Mouse (Mus musculus): ENCODE measurements at regions not wholly inside any gene's neighbourhood (a gene's known extent, or its start where the extent isn't known, plus 50 kb on each side); places are given as distances from the start of the nearest gene placed in this dataset.

DNA sequence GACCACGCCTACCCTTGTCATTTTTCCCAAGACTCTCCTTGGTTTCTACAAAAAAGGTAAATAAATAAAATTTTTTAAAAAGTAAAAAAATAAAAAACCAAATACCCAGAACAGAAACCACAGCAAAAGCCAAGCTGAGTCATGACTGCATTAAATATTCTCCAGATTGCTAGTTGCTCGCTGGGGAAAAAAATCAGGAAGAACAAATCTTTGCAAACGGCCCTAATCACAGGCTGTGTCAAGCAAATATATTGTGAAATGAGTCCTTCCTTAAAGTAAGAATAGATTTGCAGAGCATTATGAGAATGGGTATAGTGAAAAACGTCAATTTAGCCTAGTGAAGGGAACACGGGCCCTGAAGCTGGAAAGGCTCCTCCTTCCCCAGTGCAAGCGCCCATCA, 86.6 kb upstream of the Pitrm1 start:
- H3ac ChIP-seq (ENCODE audit: control insufficient read depth, insufficient read length), result no peak overlapping the region
- no peaks in the 10 kb centered on the region for H3K79me2 ChIP-seq (ENCODE audit: control insufficient read depth, insufficient read depth)
- H3K27me3 ChIP-seq (ENCODE audit: control insufficient read depth, insufficient read depth, insufficient read length), result no peaks in the 10 kb centered on the region
- TF ChIP-seq MYOG (IDR thresholded peaks at IDR 0.05; ENCODE audit: control insufficient read depth in 1 of 3, insufficient read depth in 1 of 3, insufficient read length in 2 of 3, low read depth in 2 of 3), result no peak
- no peak for TF ChIP-seq REST (IDR thresholded peaks at IDR 0.05; ENCODE audit: insufficient read depth, insufficient read length)
- no peak for TF ChIP-seq POLR2AphosphoS2 (IDR thresholded peaks at IDR 0.05; ENCODE audit: insufficient read length, low read depth)
- no peak for TF ChIP-seq TCF3 (IDR thresholded peaks at IDR 0.05; ENCODE audit: insufficient read length, low read depth)
- no peak for TF ChIP-seq CEBPB (IDR thresholded peaks at IDR 0.05; ENCODE audit: insufficient read depth, poor library complexity, severe bottlenecking)
- no peak for TF ChIP-seq E2F4 (IDR thresholded peaks at IDR 0.05; ENCODE audit: insufficient read depth)
- no peak for TF ChIP-seq USF1 (IDR thresholded peaks at IDR 0.05; ENCODE audit: low read depth)
- TF ChIP-seq MYOD1 (IDR thresholded peaks at IDR 0.05; ENCODE audit: control insufficient read depth in 1 of 3, insufficient read length in 2 of 3, low read depth in 2 of 3), result no peak
- TF ChIP-seq POLR2A (IDR thresholded peaks at IDR 0.05; ENCODE audit: insufficient read length, low read depth), result no peak
- no peak overlapping the region for H3K4me2 ChIP-seq (ENCODE audit: low read depth)
- H3K4me3 ChIP-seq, result no peak overlapping the region
- no peaks in the 10 kb centered on the region for H3K36me3 ChIP-seq (ENCODE audit: control insufficient read depth, insufficient read depth)

GRCm38 (mm10) chr13:6465911-6466419, 82.0 kb upstream of the Pitrm1 start:
- Histone ChIP-seq H3ac (ENCODE audit: control insufficient read depth, insufficient read length) (no peak overlapping the region), H3K4me3 (no peak overlapping the region), H3K27me3 (ENCODE audit: control insufficient read depth, insufficient read depth, insufficient read length) (no peaks in the 10 kb centered on the region), H3K4me2 (ENCODE audit: low read depth) (no peak overlapping the region), H3K79me2 (ENCODE audit: control insufficient read depth, insufficient read depth) (no peaks in the 10 kb centered on the region), H3K36me3 (ENCODE audit: control insufficient read depth, insufficient read depth) (no peaks in the 10 kb centered on the region)
- TF ChIP-seq CEBPB (IDR thresholded peaks at IDR 0.05; ENCODE audit: insufficient read depth, poor library complexity, severe bottlenecking), result no peak
- TF ChIP-seq POLR2A (IDR thresholded peaks at IDR 0.05; ENCODE audit: insufficient read length, low read depth), result no peak
- no peak for TF ChIP-seq TCF12 (IDR thresholded peaks at IDR 0.05; ENCODE audit: insufficient read depth, poor library complexity, severe bottlenecking)
- no peak for TF ChIP-seq REST (IDR thresholded peaks at IDR 0.05; ENCODE audit: insufficient read depth, insufficient read length)
- no peak for TF ChIP-seq USF1 (IDR thresholded peaks at IDR 0.05; ENCODE audit: low read depth)
- no peak for TF ChIP-seq MYOG (IDR thresholded peaks at IDR 0.05; ENCODE audit: control insufficient read depth in 1 of 3, insufficient read depth in 1 of 3, insufficient read length in 2 of 3, low read depth in 2 of 3)
- no peak for TF ChIP-seq MYOD1 (IDR thresholded peaks at IDR 0.05; ENCODE audit: control insufficient read depth in 1 of 3, insufficient read length in 2 of 3, low read depth in 2 of 3)

GRCm38 (mm10) chr13:6469446-6470227, 78.3 kb upstream of the Pitrm1 start:
- Histone ChIP-seq H3K4me2 (ENCODE audit: low read depth) (no peak overlapping the region), H3K79me2 (ENCODE audit: control insufficient read depth, insufficient read depth) (no peaks in the 10 kb centered on the region), H3K27me3 (ENCODE audit: control insufficient read depth, insufficient read depth, insufficient read length) (no peaks in the 10 kb centered on the region), H3K4me3 (no peak overlapping the region), H3K36me3 (ENCODE audit: control insufficient read depth, insufficient read depth) (no peaks in the 10 kb centered on the region), H3ac (ENCODE audit: control insufficient read depth, insufficient read length) (no peak overlapping the region)
- TF ChIP-seq E2F4 (IDR thresholded peaks at IDR 0.05; ENCODE audit: insufficient read depth), result no peak
- TF ChIP-seq TCF12 (IDR thresholded peaks at IDR 0.05; ENCODE audit: insufficient read depth, poor library complexity, severe bottlenecking), result no peak
- TF ChIP-seq SRF (IDR thresholded peaks at IDR 0.05; ENCODE audit: control insufficient read depth, insufficient read length, low read depth), result no peak
- TF ChIP-seq MYOD1 (IDR thresholded peaks at IDR 0.05; ENCODE audit: control insufficient read depth in 1 of 3, insufficient read length in 2 of 3, low read depth in 2 of 3), result no peak
- no peak for TF ChIP-seq POLR2AphosphoS2 (IDR thresholded peaks at IDR 0.05; ENCODE audit: insufficient read length, low read depth)
- TF ChIP-seq USF1 (IDR thresholded peaks at IDR 0.05; ENCODE audit: low read depth), result no peak
- no peak for TF ChIP-seq MYOG (IDR thresholded peaks at IDR 0.05; ENCODE audit: control insufficient read depth in 1 of 3, insufficient read depth in 1 of 3, insufficient read length in 2 of 3, low read depth in 2 of 3)
- no peak for TF ChIP-seq TCF3 (IDR thresholded peaks at IDR 0.05; ENCODE audit: insufficient read length, low read depth)
- TF ChIP-seq CEBPB (IDR thresholded peaks at IDR 0.05; ENCODE audit: insufficient read depth, poor library complexity, severe bottlenecking), result no peak
- no peak for TF ChIP-seq POLR2A (IDR thresholded peaks at IDR 0.05; ENCODE audit: insufficient read length, low read depth)
- TF ChIP-seq REST (IDR thresholded peaks at IDR 0.05; ENCODE audit: insufficient read depth, insufficient read length), result no peak
- TF ChIP-seq MAX (IDR thresholded peaks at IDR 0.05; ENCODE audit: low read depth), result no peak

GRCm38 (mm10) chr13:6470286-6471103, 77.5 kb upstream of the Pitrm1 start:
- no peaks in the 10 kb centered on the region for H3K27me3 ChIP-seq (ENCODE audit: control insufficient read depth, insufficient read depth, insufficient read length)
- H3K4me2 ChIP-seq (ENCODE audit: low read depth), result no peak overlapping the region
- no peak overlapping the region for H3K4me3 ChIP-seq
- no peaks in the 10 kb centered on the region for H3K79me2 ChIP-seq (ENCODE audit: control insufficient read depth, insufficient read depth)
- no peak for TF ChIP-seq POLR2AphosphoS2 (IDR thresholded peaks at IDR 0.05; ENCODE audit: insufficient read length, low read depth)
- TF ChIP-seq MAX (IDR thresholded peaks at IDR 0.05; ENCODE audit: low read depth), result no peak
- TF ChIP-seq E2F4 (IDR thresholded peaks at IDR 0.05; ENCODE audit: insufficient read depth), result no peak
- no peak for TF ChIP-seq MYOG (IDR thresholded peaks at IDR 0.05; ENCODE audit: control insufficient read depth in 1 of 3, insufficient read depth in 1 of 3, insufficient read length in 2 of 3, low read depth in 2 of 3)
- no peak for TF ChIP-seq TCF3 (IDR thresholded peaks at IDR 0.05; ENCODE audit: insufficient read length, low read depth)
- no peak for TF ChIP-seq SRF (IDR thresholded peaks at IDR 0.05; ENCODE audit: control insufficient read depth, insufficient read length, low read depth)
- no peak for TF ChIP-seq CEBPB (IDR thresholded peaks at IDR 0.05; ENCODE audit: insufficient read depth, poor library complexity, severe bottlenecking)
- no peak for TF ChIP-seq TCF12 (IDR thresholded peaks at IDR 0.05; ENCODE audit: insufficient read depth, poor library complexity, severe bottlenecking)
- no peak for TF ChIP-seq POLR2A (IDR thresholded peaks at IDR 0.05; ENCODE audit: insufficient read length, low read depth)
- TF ChIP-seq REST (IDR thresholded peaks at IDR 0.05; ENCODE audit: insufficient read depth, insufficient read length), result no peak
- no peak for TF ChIP-seq USF1 (IDR thresholded peaks at IDR 0.05; ENCODE audit: low read depth)
- no peak for TF ChIP-seq MYOD1 (IDR thresholded peaks at IDR 0.05; ENCODE audit: control insufficient read depth in 1 of 3, insufficient read length in 2 of 3, low read depth in 2 of 3)
- H3K36me3 ChIP-seq (ENCODE audit: control insufficient read depth, insufficient read depth), result no peaks in the 10 kb centered on the region
- no peak overlapping the region for H3ac ChIP-seq (ENCODE audit: control insufficient read depth, insufficient read length)

All from myocyte (in vitro differentiated cells).